Mouse (Mus musculus): ENCODE measurements at regions not wholly inside any gene's neighbourhood (a gene's known extent, or its start where the extent isn't known, plus 50 kb on each side); places are given as distances from the start of the nearest gene placed in this dataset.

- H3K9ac ChIP-seq: no peak overlapping the region
- 42% methylated on average over 14 of the region's 14 CpGs for WGBS
- H3K27ac ChIP-seq: no peak overlapping the region
Observed at GRCm38 (mm10) chr3:133754006-133754910, 209.3 kb upstream of the Tet2 start.

GRCm38 (mm10) chr3:133754911-133755259 lies 209.9 kb upstream of the Tet2 start:
- 19% methylated on average over 3 of the region's 3 CpGs for WGBS
- no peak for ATAC-seq (ENCODE audit: low FRiP score, low read depth)
- peak overlapping the region; percentile 11; the same call in 1 of the 2 replicates for H3K4me2 ChIP-seq (replicated peaks)

More at GRCm38 (mm10) chr3:133754006-133754910, 209.3 kb upstream of the Tet2 start:
- no peak for ATAC-seq (ENCODE audit: low FRiP score, low read depth)
- Histone ChIP-seq H3K36me3 (no peaks in the 10 kb centered on the region), H3K4me1 (peaks cover 40% of the 10 kb centered on the region), H3K4me3 (no peak overlapping the region), H3K4me2 (replicated peaks) (peak overlapping the region; percentile 11), H3K27me3 (no peaks in the 10 kb centered on the region), H3K9me3 (no peaks in the 10 kb centered on the region)

GRCm38 (mm10) chr3:133757756-133758420 lies 212.9 kb upstream of the Tet2 start:
- no peak overlapping the region for H3K4me3 ChIP-seq
- H3K9ac ChIP-seq: 0 out of 2 replicates have a peak overlapping the region, but pooled peaks have one; percentile 35
- peak overlapping the region; percentile 46 for H3K4me2 ChIP-seq (replicated peaks)
- H3K9me3 ChIP-seq: no peaks in the 10 kb centered on the region
- 35% methylated on average over 12 of the region's 12 CpGs for WGBS
- H3K36me3 ChIP-seq: no peaks in the 10 kb centered on the region
- peaks cover 32% of the 10 kb centered on the region for H3K4me1 ChIP-seq
- H3K27ac ChIP-seq: no peak overlapping the region
- H3K27me3 ChIP-seq: no peaks in the 10 kb centered on the region
- ATAC-seq (ENCODE audit: low FRiP score, low read depth): no peak

More at GRCm38 (mm10) chr3:133754911-133755259, 209.9 kb upstream of the Tet2 start:
- H3K9me3 ChIP-seq: no peaks in the 10 kb centered on the region
- peaks cover 40% of the 10 kb centered on the region for H3K4me1 ChIP-seq
- H3K27me3 ChIP-seq: no peaks in the 10 kb centered on the region
- no peak overlapping the region for H3K4me3 ChIP-seq
- H3K9ac ChIP-seq: no peak overlapping the region
- H3K36me3 ChIP-seq: no peaks in the 10 kb centered on the region
- H3K27ac ChIP-seq: no peak overlapping the region

- Histone ChIP-seq H3K9me3 (no peaks in the 10 kb centered on the region), H3K9ac (0 out of 2 replicates have a peak overlapping the region, but pooled peaks have one; percentile 4), H3K4me3 (no peak overlapping the region), H3K27ac (no peak overlapping the region), H3K4me2 (replicated peaks) (peak overlapping the region; percentile 46), H3K36me3 (no peaks in the 10 kb centered on the region), H3K4me1 (peaks cover 32% of the 10 kb centered on the region), H3K27me3 (no peaks in the 10 kb centered on the region)
- WGBS: 7% methylated on average over 4 of the region's 4 CpGs
- no peak for ATAC-seq (ENCODE audit: low FRiP score, low read depth)
Observed at GRCm38 (mm10) chr3:133758421-133758820, 213.5 kb upstream of the Tet2 start.

GRCm38 (mm10) chr3:133759611-133760010 lies 214.7 kb upstream of the Tet2 start:
- no peak for ATAC-seq (ENCODE audit: low FRiP score, low read depth)
- Histone ChIP-seq H3K4me3 (no peak overlapping the region), H3K4me1 (peaks cover 21% of the 10 kb centered on the region), H3K4me2 (replicated peaks) (no peak overlapping the region), H3K36me3 (no peaks in the 10 kb centered on the region), H3K27me3 (no peaks in the 10 kb centered on the region), H3K9me3 (no peaks in the 10 kb centered on the region), H3K9ac (no peak overlapping the region), H3K27ac (no peak overlapping the region)
- WGBS: 59% methylated on average over 2 of the region's 2 CpGs

GRCm38 (mm10) chr3:133760221-133760620 lies 215.3 kb upstream of the Tet2 start:
- H3K36me3 ChIP-seq: no peaks in the 10 kb centered on the region
- H3K4me2 ChIP-seq (replicated peaks): no peak overlapping the region
- H3K27ac ChIP-seq: no peak overlapping the region
- no peaks in the 10 kb centered on the region for H3K9me3 ChIP-seq
- WGBS: 84% methylated on average over 1 of the region's 1 CpGs
- H3K4me3 ChIP-seq: no peak overlapping the region
- H3K9ac ChIP-seq: no peak overlapping the region
- H3K27me3 ChIP-seq: no peaks in the 10 kb centered on the region
- ATAC-seq (ENCODE audit: low FRiP score, low read depth): no peak
- H3K4me1 ChIP-seq: peaks cover 16% of the 10 kb centered on the region

- no peak for ATAC-seq (ENCODE audit: low FRiP score, low read depth)
- no peak overlapping the region for H3K27ac ChIP-seq
- H3K4me1 ChIP-seq: 0 out of 2 replicates have a peak, but pooled peaks cover under 1% of the 10 kb centered on the region
- no peak overlapping the region for H3K4me2 ChIP-seq (replicated peaks)
- H3K9ac ChIP-seq: no peak overlapping the region
- H3K36me3 ChIP-seq: no peaks in the 10 kb centered on the region
- H3K27me3 ChIP-seq: no peaks in the 10 kb centered on the region
- H3K9me3 ChIP-seq: no peaks in the 10 kb centered on the region
- no peak overlapping the region for H3K4me3 ChIP-seq
Observed at GRCm38 (mm10) chr3:133763721-133764120, 218.8 kb upstream of the Tet2 start.

GRCm38 (mm10) chr3:133773490-133773889 lies 228.6 kb upstream of the Tet2 start:
- ATAC-seq (ENCODE audit: low FRiP score, low read depth): no peak

GRCm38 (mm10) chr3:133774229-133774628 lies 229.3 kb upstream of the Tet2 start:
- Histone ChIP-seq H3K27me3 (no peaks in the 10 kb centered on the region), H3K27ac (no peak overlapping the region), H3K9me3 (no peaks in the 10 kb centered on the region), H3K4me3 (no peak overlapping the region), H3K4me2 (replicated peaks) (no peak overlapping the region), H3K4me1 (no peaks in the 10 kb centered on the region), H3K9ac (no peak overlapping the region), H3K36me3 (no peaks in the 10 kb centered on the region)
- 54% methylated on average over 3 of the region's 3 CpGs for WGBS
- no peak for ATAC-seq (ENCODE audit: low FRiP score, low read depth)

More at GRCm38 (mm10) chr3:133773490-133773889, 228.6 kb upstream of the Tet2 start:
- WGBS: 76% methylated on average over 2 of the region's 2 CpGs
- H3K4me1 ChIP-seq: no peaks in the 10 kb centered on the region
- H3K4me3 ChIP-seq: no peak overlapping the region
- H3K9ac ChIP-seq: no peak overlapping the region
- H3K36me3 ChIP-seq: no peaks in the 10 kb centered on the region
- no peaks in the 10 kb centered on the region for H3K9me3 ChIP-seq
- H3K27me3 ChIP-seq: no peaks in the 10 kb centered on the region
- H3K27ac ChIP-seq: no peak overlapping the region
- H3K4me2 ChIP-seq (replicated peaks): no peak overlapping the region

GRCm38 (mm10) chr3:133776013-133776412 lies 231.1 kb upstream of the Tet2 start:
- 46% methylated on average over 4 of the region's 4 CpGs for WGBS
- no peaks in the 10 kb centered on the region for H3K4me1 ChIP-seq
- no peak overlapping the region for H3K4me3 ChIP-seq
- no peak overlapping the region for H3K27ac ChIP-seq
- no peaks in the 10 kb centered on the region for H3K9me3 ChIP-seq
- H3K4me2 ChIP-seq (replicated peaks): no peak overlapping the region
- ATAC-seq (ENCODE audit: low FRiP score, low read depth): no peak
- no peaks in the 10 kb centered on the region for H3K27me3 ChIP-seq
- no peak overlapping the region for H3K9ac ChIP-seq
- no peaks in the 10 kb centered on the region for H3K36me3 ChIP-seq

- WGBS: 70% methylated on average over 2 of the region's 2 CpGs
Observed at GRCm38 (mm10) chr3:133779161-133779789, 234.3 kb upstream of the Tet2 start.

GRCm38 (mm10) chr3:133783060-133783459 lies 238.1 kb upstream of the Tet2 start:
- 79% methylated on average over 1 of the region's 1 CpGs for WGBS
- ATAC-seq (ENCODE audit: low FRiP score, low read depth): no peak
- H3K4me3 ChIP-seq: no peak overlapping the region
- H3K27me3 ChIP-seq: no peaks in the 10 kb centered on the region
- H3K9me3 ChIP-seq: no peaks in the 10 kb centered on the region
- no peaks in the 10 kb centered on the region for H3K36me3 ChIP-seq
- H3K4me2 ChIP-seq (replicated peaks): no peak overlapping the region
- no peaks in the 10 kb centered on the region for H3K4me1 ChIP-seq
- no peak overlapping the region for H3K9ac ChIP-seq
- H3K27ac ChIP-seq: no peak overlapping the region

More at GRCm38 (mm10) chr3:133779161-133779789, 234.3 kb upstream of the Tet2 start:
- H3K4me3 ChIP-seq: no peak overlapping the region
- no peaks in the 10 kb centered on the region for H3K27me3 ChIP-seq
- no peaks in the 10 kb centered on the region for H3K36me3 ChIP-seq
- no peak overlapping the region for H3K9ac ChIP-seq
- H3K4me1 ChIP-seq: no peaks in the 10 kb centered on the region
- no peak overlapping the region for H3K4me2 ChIP-seq (replicated peaks)
- H3K27ac ChIP-seq: no peak overlapping the region
- H3K9me3 ChIP-seq: no peaks in the 10 kb centered on the region
- ATAC-seq (ENCODE audit: low FRiP score, low read depth): no peak
